Mouse (Mus musculus) forebrain, embryonic 15.5 days (tissue): Measurements from ENCODE around the gene Thsd7b. TPM values are rescaled to one million over a fixed set of nuclear protein-coding genes. Genes with fewer than 3 reads are reported as not detected.

Source experiments
- ATAC-seq: fragments of 200-750 bp; cut with Nextera tagmentation; replicated peaks from 2 replicates; pipeline ENCODE4 v1.8.0; 2017; ENCODE audit warnings: mild to moderate bottlenecking, moderate TSS enrichment, moderate library complexity
- H3K27ac ChIP-seq: fragments of 300-500 bp; sonication (generic); replicated peaks from 2 replicates; pipeline ENCODE4 v1.5.1; 2015; ENCODE audit warnings: mild to moderate bottlenecking, inconsistent platforms
- H3K27me3 ChIP-seq: fragments of 300-500 bp; sonication (generic); 2 replicates; pipeline ENCODE4 v1.6.1; 2015; ENCODE audit warnings: inconsistent platforms
- H3K36me3 ChIP-seq: fragments of 300-500 bp; sonication (generic); 2 replicates; pipeline ENCODE4 v1.6.1; 2015; ENCODE audit warnings: mild to moderate bottlenecking, inconsistent platforms
- H3K4me1 ChIP-seq: fragments of 300-500 bp; sonication (generic); 2 replicates; pipeline ENCODE4 v1.6.1; 2015; ENCODE audit warnings: inconsistent platforms
- H3K4me2 ChIP-seq: fragments of 300-500 bp; sonication (generic); replicated peaks from 2 replicates; pipeline ENCODE4 v1.6.1; 2015; ENCODE audit warnings: mild to moderate bottlenecking, inconsistent platforms
- H3K4me3 ChIP-seq: fragments of 300-500 bp; sonication (generic); 2 replicates; pipeline ENCODE4 v1.5.1; 2015; ENCODE audit warnings: mild to moderate bottlenecking, inconsistent platforms
- H3K9ac ChIP-seq: fragments of 300-500 bp; sonication (generic); replicated peaks from 2 replicates; pipeline ENCODE4 v1.6.1; 2015; ENCODE audit warnings: mild to moderate bottlenecking, inconsistent platforms
- H3K9me3 ChIP-seq: fragments of 300-500 bp; sonication (generic); 2 replicates; pipeline ENCODE4 v1.6.1; 2016; ENCODE audit warnings: inconsistent platforms
- WGBS: fragments of 180-500 bp; shearing (Covaris S2); methylation state at CpG from one replicate; pipeline ENCODE4 v1.1.7; 2015; ENCODE audit warnings: mixed read lengths; 5-methylcytosine and 5-hydroxymethylcytosine counted together
- polyA plus RNA-seq: library from polyadenylated mRNA; unstranded; fragments of >200 nt; fragmentation: Nextera tagmentation; extraction: Ambion mirVana; gene quantifications from 2 replicates; pipeline ENCODE4 v1.2.1, GENCODE M21; 2015

Gene Thsd7b
- polyA plus RNA-seq, 1 experiment from 2014 or later, result 6.2 TPM

GRCm38 (mm10) chr1:129538508-129538907 lies 265.4 kb downstream of the Thsd7b start:
- Histone ChIP-seq H3K9ac (no peak overlapping the region), H3K27me3 (no peaks in the 10 kb centered on the region), H3K4me3 (no peak overlapping the region), H3K4me2 (no peak overlapping the region), H3K4me1 (no peaks in the 10 kb centered on the region), H3K36me3 (no peaks in the 10 kb centered on the region), H3K27ac (no peak overlapping the region), H3K9me3 (no peaks in the 10 kb centered on the region)
- ATAC-seq, result no peak
- WGBS, result 67% methylated on average over 2 of the region's 2 CpGs

GRCm38 (mm10) chr1:129538970-129539369 lies 265.9 kb downstream of the Thsd7b start:
- H3K4me1 ChIP-seq, result no peaks in the 10 kb centered on the region
- no peak for ATAC-seq
- 73% methylated on average over 4 of the region's 4 CpGs for WGBS

GRCm38 (mm10) chr1:129540751-129541150 lies 267.6 kb downstream of the Thsd7b start:
- Histone ChIP-seq H3K9me3 (no peaks in the 10 kb centered on the region), H3K4me1 (no peaks in the 10 kb centered on the region), H3K9ac (no peak overlapping the region), H3K4me3 (no peak overlapping the region), H3K27ac (no peak overlapping the region), H3K36me3 (no peaks in the 10 kb centered on the region), H3K27me3 (no peaks in the 10 kb centered on the region), H3K4me2 (no peak overlapping the region)
- no peak for ATAC-seq
- WGBS, result 71% methylated on average over 1 of the region's 1 CpGs

More at GRCm38 (mm10) chr1:129538970-129539369, 265.9 kb downstream of the Thsd7b start:
- Histone ChIP-seq H3K4me3 (no peak overlapping the region), H3K4me2 (no peak overlapping the region), H3K27me3 (no peaks in the 10 kb centered on the region), H3K27ac (no peak overlapping the region), H3K36me3 (no peaks in the 10 kb centered on the region), H3K9ac (no peak overlapping the region), H3K9me3 (no peaks in the 10 kb centered on the region)

DNA sequence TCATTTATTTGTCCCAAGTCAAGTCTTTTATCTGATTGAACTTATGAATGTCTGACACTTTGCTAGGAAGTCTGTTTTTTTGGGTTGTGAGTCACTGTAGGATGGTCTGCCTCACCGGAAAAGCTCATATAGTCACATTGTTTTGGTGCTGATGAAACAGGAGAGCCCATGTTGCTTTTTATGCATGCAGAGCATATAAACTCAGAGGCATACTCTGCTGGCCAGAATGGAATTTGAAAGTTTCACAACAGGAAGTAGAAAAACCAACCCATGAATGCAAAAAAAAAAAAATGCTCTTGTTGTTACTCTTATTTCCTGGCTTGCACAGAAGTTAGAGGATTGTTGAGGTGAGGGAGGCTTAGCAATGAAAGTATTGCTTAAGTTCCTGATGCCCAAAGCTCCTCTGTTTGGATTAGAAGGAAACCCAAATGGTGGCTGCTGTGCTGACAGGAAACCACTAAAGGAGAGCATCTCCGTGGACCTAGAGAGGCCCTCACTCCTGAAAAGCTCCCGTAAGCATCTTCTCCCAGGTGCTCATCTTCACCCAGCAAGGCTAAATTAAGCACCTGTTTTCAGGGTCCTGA lies 269.6 kb downstream of the Thsd7b start:
- WGBS, result 94% methylated on average over 3 of the region's 3 CpGs
- ATAC-seq, result no peak
- H3K4me1 ChIP-seq, result no peaks in the 10 kb centered on the region
- no peak overlapping the region for H3K4me3 ChIP-seq
- H3K27ac ChIP-seq, result no peak overlapping the region
- H3K27me3 ChIP-seq, result no peaks in the 10 kb centered on the region
- no peak overlapping the region for H3K4me2 ChIP-seq
- H3K9ac ChIP-seq, result no peak overlapping the region
- no peaks in the 10 kb centered on the region for H3K36me3 ChIP-seq
- H3K9me3 ChIP-seq, result no peaks in the 10 kb centered on the region

GRCm38 (mm10) chr1:129543169-129543568 lies 270.1 kb downstream of the Thsd7b start:
- no peaks in the 10 kb centered on the region for H3K27me3 ChIP-seq
- no peak for ATAC-seq
- no peak overlapping the region for H3K27ac ChIP-seq
- H3K9me3 ChIP-seq, result no peaks in the 10 kb centered on the region
- 82% methylated on average over 3 of the region's 3 CpGs for WGBS
- H3K36me3 ChIP-seq, result no peaks in the 10 kb centered on the region
- H3K4me3 ChIP-seq, result no peak overlapping the region
- no peak overlapping the region for H3K9ac ChIP-seq
- H3K4me2 ChIP-seq, result no peak overlapping the region
- no peaks in the 10 kb centered on the region for H3K4me1 ChIP-seq

GRCm38 (mm10) chr1:129558054-129558453 lies 285.0 kb downstream of the Thsd7b start:
- 94% methylated on average over 4 of the region's 4 CpGs for WGBS
- H3K27me3 ChIP-seq, result no peaks in the 10 kb centered on the region
- no peak overlapping the region for H3K27ac ChIP-seq
- no peak for ATAC-seq
- no peaks in the 10 kb centered on the region for H3K9me3 ChIP-seq
- H3K4me1 ChIP-seq, result no peaks in the 10 kb centered on the region
- H3K4me2 ChIP-seq, result no peak overlapping the region
- H3K9ac ChIP-seq, result no peak overlapping the region
- no peaks in the 10 kb centered on the region for H3K36me3 ChIP-seq
- H3K4me3 ChIP-seq, result no peak overlapping the region

- no peak overlapping the region for H3K4me3 ChIP-seq
- no peak overlapping the region for H3K4me2 ChIP-seq
- ATAC-seq, result no peak
- no peak overlapping the region for H3K9ac ChIP-seq
- no peaks in the 10 kb centered on the region for H3K36me3 ChIP-seq
- H3K27ac ChIP-seq, result no peak overlapping the region
- H3K27me3 ChIP-seq, result no peaks in the 10 kb centered on the region
- WGBS, result 81% methylated on average over 4 of the region's 4 CpGs
- no peaks in the 10 kb centered on the region for H3K4me1 ChIP-seq
- H3K9me3 ChIP-seq, result no peaks in the 10 kb centered on the region
Measured at GRCm38 (mm10) chr1:129559137-129559536, 286.0 kb downstream of the Thsd7b start.

DNA sequence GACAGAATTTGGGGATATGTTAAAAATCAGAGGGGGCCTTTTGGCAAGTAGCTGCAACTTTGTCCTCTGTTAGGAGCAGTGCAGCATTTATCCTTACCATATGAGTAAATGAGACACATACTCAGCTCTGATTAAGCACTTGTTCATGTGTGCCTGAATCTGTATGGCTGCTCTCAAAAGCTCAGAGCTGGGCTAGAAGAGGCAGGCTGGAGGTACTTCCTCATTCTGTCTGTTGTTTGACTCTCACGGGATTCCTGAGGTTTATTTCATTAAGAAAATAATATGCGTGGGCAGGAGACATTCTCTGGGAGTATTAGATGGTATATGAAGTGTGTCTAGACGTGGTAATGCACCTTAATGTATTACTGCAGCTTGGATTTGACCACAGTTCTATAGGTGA lies 286.7 kb downstream of the Thsd7b start:
- Histone ChIP-seq H3K9ac (no peak overlapping the region), H3K27me3 (no peaks in the 10 kb centered on the region), H3K27ac (no peak overlapping the region), H3K36me3 (no peaks in the 10 kb centered on the region), H3K4me1 (no peaks in the 10 kb centered on the region), H3K4me2 (no peak overlapping the region), H3K4me3 (no peak overlapping the region), H3K9me3 (no peaks in the 10 kb centered on the region)
- WGBS, result 72% methylated on average over 3 of the region's 3 CpGs
- ATAC-seq, result no peak

DNA sequence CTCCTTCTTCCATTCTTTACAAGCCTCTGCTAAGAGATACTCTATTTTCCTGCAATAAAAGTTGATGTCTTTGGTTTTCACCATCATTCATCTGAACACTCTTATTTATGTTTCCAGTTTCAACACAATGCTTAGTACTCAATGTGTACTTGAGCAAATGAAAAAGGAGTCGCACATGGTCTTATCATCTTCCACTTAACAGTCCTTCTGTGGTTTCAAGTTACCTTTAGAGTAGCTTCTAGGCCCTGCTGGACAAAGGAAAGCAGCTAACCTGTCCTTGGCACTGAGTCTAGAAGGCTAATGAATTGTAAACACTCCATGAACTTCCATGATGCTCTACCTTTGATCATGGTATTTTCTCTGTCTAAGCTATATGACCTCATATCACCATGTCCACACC lies 289.6 kb downstream of the Thsd7b start:
- H3K27me3 ChIP-seq, result no peaks in the 10 kb centered on the region
- H3K36me3 ChIP-seq, result no peaks in the 10 kb centered on the region
- 91% methylated on average over 1 of the region's 1 CpGs for WGBS
- H3K9ac ChIP-seq, result no peak overlapping the region
- no peak for ATAC-seq
- no peak overlapping the region for H3K4me3 ChIP-seq
- no peak overlapping the region for H3K27ac ChIP-seq
- no peak overlapping the region for H3K4me2 ChIP-seq
- H3K9me3 ChIP-seq, result no peaks in the 10 kb centered on the region
- H3K4me1 ChIP-seq, result no peaks in the 10 kb centered on the region

GRCm38 (mm10) chr1:129570522-129570921 lies 297.4 kb downstream of the Thsd7b start:
- no peak overlapping the region for H3K27ac ChIP-seq
- H3K36me3 ChIP-seq, result no peaks in the 10 kb centered on the region
- H3K4me1 ChIP-seq, result no peaks in the 10 kb centered on the region
- H3K4me2 ChIP-seq, result no peak overlapping the region
- H3K4me3 ChIP-seq, result no peak overlapping the region
- H3K9me3 ChIP-seq, result no peaks in the 10 kb centered on the region
- ATAC-seq, result no peak
- 82% methylated on average over 3 of the region's 3 CpGs for WGBS
- H3K27me3 ChIP-seq, result no peaks in the 10 kb centered on the region
- no peak overlapping the region for H3K9ac ChIP-seq

DNA sequence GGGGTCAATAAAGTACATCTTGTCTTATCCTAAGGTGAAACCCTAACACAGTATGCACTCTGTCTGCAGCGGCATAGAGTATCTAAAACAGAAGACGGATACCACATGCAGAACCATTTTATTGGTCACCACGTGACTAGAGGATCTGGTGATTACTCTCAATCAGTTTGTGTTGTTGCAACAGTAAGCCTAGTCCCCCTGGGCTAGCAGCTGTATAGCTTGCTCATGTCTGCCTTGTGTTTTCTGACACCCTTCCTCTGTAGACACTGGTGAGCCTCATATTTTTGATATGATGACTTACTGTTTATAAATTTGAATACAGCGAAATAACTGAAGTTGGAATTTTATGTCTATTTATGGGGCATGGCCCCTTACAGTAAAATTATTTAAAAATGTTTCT lies 306.9 kb downstream of the Thsd7b start:
- Histone ChIP-seq H3K4me2 (no peak overlapping the region), H3K27ac (no peak overlapping the region), H3K9ac (no peak overlapping the region), H3K4me1 (no peaks in the 10 kb centered on the region), H3K9me3 (no peaks in the 10 kb centered on the region), H3K27me3 (no peaks in the 10 kb centered on the region), H3K4me3 (no peak overlapping the region), H3K36me3 (no peaks in the 10 kb centered on the region)
- no peak for ATAC-seq
- 90% methylated on average over 4 of the region's 4 CpGs for WGBS

DNA sequence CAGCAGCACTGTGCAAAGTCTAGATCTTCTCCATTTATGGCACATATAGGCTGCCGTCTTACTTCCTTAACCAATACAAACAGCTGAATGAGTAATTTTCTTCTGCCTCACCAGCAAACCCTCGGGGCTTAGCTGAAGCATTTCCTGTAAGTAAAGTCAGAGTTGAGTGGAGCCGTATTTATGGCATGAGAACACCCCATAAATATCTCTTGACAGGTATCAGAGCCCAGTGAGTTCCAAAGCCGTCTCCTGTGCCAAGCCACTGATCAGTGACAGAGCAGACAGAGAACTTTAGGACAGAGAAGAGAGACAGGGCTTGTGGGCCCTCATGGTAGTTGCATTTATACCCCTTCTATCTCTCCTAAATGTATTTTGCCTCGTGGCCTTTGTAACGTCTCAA lies 313.5 kb downstream of the Thsd7b start:
- Histone ChIP-seq H3K4me2 (no peak overlapping the region), H3K4me1 (no peaks in the 10 kb centered on the region), H3K27me3 (no peaks in the 10 kb centered on the region), H3K9me3 (no peaks in the 10 kb centered on the region), H3K4me3 (no peak overlapping the region), H3K27ac (no peak overlapping the region), H3K9ac (no peak overlapping the region), H3K36me3 (no peaks in the 10 kb centered on the region)
- no peak for ATAC-seq
- WGBS, result 85% methylated on average over 6 of the region's 6 CpGs

DNA sequence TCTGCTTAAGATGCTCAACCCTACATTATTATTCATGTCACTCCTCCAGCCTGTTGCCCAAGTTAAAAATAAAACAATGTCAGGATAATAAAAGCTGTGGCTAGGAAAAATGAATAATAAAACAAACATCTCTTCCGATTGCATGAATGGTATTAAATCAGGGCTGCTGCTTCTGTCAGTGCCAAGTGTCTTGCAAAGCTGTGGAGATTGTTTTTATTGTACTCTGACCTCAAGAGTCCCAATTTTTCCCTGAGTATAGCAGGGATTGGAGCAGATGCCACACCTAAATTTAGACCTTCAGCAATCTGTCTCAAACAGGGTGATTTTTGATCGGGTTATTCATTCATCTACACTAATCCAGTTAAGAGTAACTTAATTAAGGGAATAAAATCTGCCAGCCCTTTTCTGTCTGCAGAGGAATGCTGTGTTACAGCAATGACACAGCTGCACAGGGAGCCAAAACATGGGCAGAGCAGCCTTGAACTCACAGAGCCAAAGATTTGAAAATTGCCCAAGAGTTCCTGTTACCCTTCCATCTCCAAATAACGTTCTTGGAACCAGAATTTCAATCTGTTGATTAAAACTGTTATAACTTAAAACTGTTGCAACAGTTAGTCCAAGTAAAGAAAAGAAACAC lies 316.4 kb downstream of the Thsd7b start:
- Histone ChIP-seq H3K9ac (no peak overlapping the region), H3K27me3 (no peaks in the 10 kb centered on the region), H3K9me3 (no peaks in the 10 kb centered on the region), H3K4me3 (no peak overlapping the region), H3K36me3 (no peaks in the 10 kb centered on the region), H3K4me1 (no peaks in the 10 kb centered on the region), H3K27ac (no peak overlapping the region), H3K4me2 (no peak overlapping the region)
- no peak for ATAC-seq
- 55% methylated on average over 3 of the region's 3 CpGs for WGBS
